ENCODE assay signal across 31 mouse cellular contexts in the genomic region with DNA sequence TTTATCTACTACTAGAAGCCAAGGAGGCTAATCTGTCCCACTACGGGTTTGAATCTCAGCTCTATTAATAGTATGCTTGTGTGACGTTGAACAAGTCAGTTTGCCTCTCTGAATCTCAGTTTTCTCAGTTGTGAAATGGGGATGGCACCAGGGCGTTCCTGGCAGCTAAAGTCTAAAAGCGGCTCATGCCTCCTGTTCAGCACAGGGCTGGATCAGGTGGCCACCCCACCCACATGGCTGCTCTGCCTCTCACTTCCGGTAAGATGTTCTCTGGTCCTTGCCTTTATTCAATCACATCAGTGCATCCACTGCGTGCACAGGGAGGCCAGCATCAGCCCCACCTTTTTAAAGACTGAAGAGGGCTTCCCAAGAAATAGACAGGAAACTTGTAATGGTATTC. TPM values are rescaled to one million over a fixed set of nuclear protein-coding genes. Genes with fewer than 3 reads are reported as not detected.
DNase-seq lines count a peak whose midpoint lies in the region; ATAC-seq and TF ChIP-seq lines count a peak whose summit lies in the region.
"Had no signal": no experiment of that assay in that cellular context is flagged by ENCODE, and none has a peak within 500 bp of the region (broad histone marks: within the 10 kb centered on the region; RNA-seq: fewer than 3 reads in every experiment).

No protein-coding gene starts in this region.

- no peak overlapping the region for H3K4me3 ChIP-seq in layer of hippocampus, adult 2 months
- H3K4me3 ChIP-seq: forebrain, embryonic 13.5 days; hindbrain, embryonic 12.5 days; intestine, embryonic 15.5 days; limb, embryonic 10.5 days; limb, embryonic 15.5 days; liver, embryonic 13.5 days; midbrain, embryonic 13.5 days; neural tube, embryonic 13.5 days had no signal

- TF ChIP-seq CTCF in layer of hippocampus, adult 2 months (conservative IDR thresholded peaks at IDR 0.05): no peak

- peak; percentile 57 to 61 for DNase-seq in layer of hippocampus, adult 2 months (ENCODE audit: low spot score in 2 of 2)
- no peak for DNase-seq in layer of hippocampus, adult 8-10 months (ENCODE audit: low spot score in 2 of 2)
- DNase-seq in right cerebral cortex, adult 18-20 months: peak; percentile 86
- no peak for DNase-seq in right cerebral cortex, postnatal 4 days
- DNase-seq in left cerebral cortex, postnatal 36 days (ENCODE audit: low spot score in 2 of 2): peak; percentile 62 to 73
- DNase-seq: adrenal gland, adult 2 months; adrenal gland, postnatal 36 days; B cell, adult 2 months; cerebellum, adult 8-10 months; cerebellum, postnatal 25 days; gastrocnemius, postnatal 25 days; heart, adult 18-20 months; heart, postnatal 36 days; liver, embryonic 13.5 days; lung, adult 18-20 months had no signal

- no peak for ATAC-seq in activated CD4-positive, CD25-positive, alpha-beta regulatory T cell, adult 4 months
- ATAC-seq: forebrain, embryonic 13.5 days; hindbrain, postnatal 0 days; lung, postnatal 0 days; midbrain, embryonic 13.5 days had no signal

- intact Hi-C loops in left cerebral cortex, postnatal 36 days (cut with DNase I): no loop called here

- H3K27ac ChIP-seq in layer of hippocampus, adult 2 months: peak overlapping the region; percentile 93
- H3K27ac ChIP-seq: forebrain, embryonic 13.5 days; hindbrain, embryonic 12.5 days; hindbrain, postnatal 0 days; intestine, embryonic 15.5 days; kidney, postnatal 0 days; limb, embryonic 15.5 days; liver, embryonic 13.5 days; macrophage; midbrain, embryonic 13.5 days; neural tube, embryonic 13.5 days had no signal

RNA-seq across cellular contexts. Expression of gene Rpusd3, which starts 13.7 kb away (rescaled TPM):
- 10 to 100 TPM; 40.2 to 44.4 TPM for total RNA-seq in layer of hippocampus, adult 2 months (2021)
- 10 to 100 TPM; 27.4 to 39.1 (median 35.2) TPM for total RNA-seq in layer of hippocampus, adult 8-10 months (2022)
- total RNA-seq in left cerebral cortex, postnatal 36 days (2021): 10 to 100 TPM; 17.1 to 19.0 TPM
- polyA plus RNA-seq in activated CD4-positive, CD25-positive, alpha-beta regulatory T cell, adult 4 months (2017; shearing (Covaris generic)): 10 to 100 TPM in 1 of 2 experiments, 1 to 10 TPM in 1; 5.4 to 18.7 TPM

RNA-seq across cellular contexts. Expression of gene Ttll3, which starts 16.4 kb away (rescaled TPM):
- 10 to 100 TPM; 15.5 to 23.2 TPM for total RNA-seq in layer of hippocampus, adult 2 months (2021)
- total RNA-seq in layer of hippocampus, adult 8-10 months (2022): 10 to 100 TPM; 17.2 to 21.6 (median 19.6) TPM
- total RNA-seq in left cerebral cortex, postnatal 36 days (2021): 10 to 100 TPM in 1 of 2 experiments, 1 to 10 TPM in 1; 9.3 to 14.2 TPM
- polyA plus RNA-seq in activated CD4-positive, CD25-positive, alpha-beta regulatory T cell, adult 4 months (2017; shearing (Covaris generic)): 10 to 100 TPM; 10.6 to 15.3 TPM

RNA-seq across cellular contexts. Expression of gene Arpc4, which starts 27.6 kb away (rescaled TPM):
- total RNA-seq in layer of hippocampus, adult 2 months (2021): 100 to 1,000 TPM; 308 to 330 TPM
- total RNA-seq in layer of hippocampus, adult 8-10 months (2022): 100 to 1,000 TPM; 282 to 324 (median 303) TPM
- 100 to 1,000 TPM; 245 to 295 TPM for total RNA-seq in left cerebral cortex, postnatal 36 days (2021)
- polyA plus RNA-seq in activated CD4-positive, CD25-positive, alpha-beta regulatory T cell, adult 4 months (2017; shearing (Covaris generic)): 100 to 1,000 TPM; 658 to 920 TPM

RNA-seq across cellular contexts. Expression of gene Tada3, which starts 27.8 kb away (rescaled TPM):
- total RNA-seq in layer of hippocampus, adult 2 months (2021): 10 to 100 TPM; 50.5 to 53.5 TPM
- 10 to 100 TPM; 43.4 to 49.8 (median 47.7) TPM for total RNA-seq in layer of hippocampus, adult 8-10 months (2022)
- total RNA-seq in left cerebral cortex, postnatal 36 days (2021): 10 to 100 TPM; 52.0 to 55.2 TPM
- polyA plus RNA-seq in activated CD4-positive, CD25-positive, alpha-beta regulatory T cell, adult 4 months (2017; shearing (Covaris generic)): 10 to 100 TPM; 32.8 to 49.4 TPM

RNA-seq across cellular contexts. Expression of gene Cidec, which starts 30.1 kb away (rescaled TPM):
- not detected for total RNA-seq in layer of hippocampus, adult 2 months (2021)
- not detected for total RNA-seq in layer of hippocampus, adult 8-10 months (2022)
- total RNA-seq in left cerebral cortex, postnatal 36 days (2021): not detected
- polyA plus RNA-seq in activated CD4-positive, CD25-positive, alpha-beta regulatory T cell, adult 4 months (2017; shearing (Covaris generic)): not detected
- total RNA-seq: hindbrain, postnatal 0 days; layer of hippocampus, postnatal 25 days; megakaryocyte-erythroid progenitor cell, adult 5-6 weeks had no signal
- polyA plus RNA-seq: embryonic facial prominence, embryonic 11.5 days; forebrain, embryonic 13.5 days; heart, embryonic 11.5 days; hindbrain, embryonic 12.5 days; hindbrain, postnatal 0 days; limb, embryonic 10.5 days; limb, embryonic 15.5 days; macrophage; midbrain, embryonic 13.5 days; neural tube, embryonic 13.5 days had no signal

Comparison
In these comparisons a context has a peak if more than half of its experiments do, and no peak if none do; other contexts are left out.
1. DNase-seq: peak in layer of hippocampus, adult 2 months (2 of 2), right cerebral cortex, adult 18-20 months (single experiment) and left cerebral cortex, postnatal 36 days (2 of 2); none in layer of hippocampus, adult 8-10 months (0 of 2) and right cerebral cortex, postnatal 4 days (single experiment).